22 mouse cellular contexts compared by ENCODE assay signal in the genomic region with DNA sequence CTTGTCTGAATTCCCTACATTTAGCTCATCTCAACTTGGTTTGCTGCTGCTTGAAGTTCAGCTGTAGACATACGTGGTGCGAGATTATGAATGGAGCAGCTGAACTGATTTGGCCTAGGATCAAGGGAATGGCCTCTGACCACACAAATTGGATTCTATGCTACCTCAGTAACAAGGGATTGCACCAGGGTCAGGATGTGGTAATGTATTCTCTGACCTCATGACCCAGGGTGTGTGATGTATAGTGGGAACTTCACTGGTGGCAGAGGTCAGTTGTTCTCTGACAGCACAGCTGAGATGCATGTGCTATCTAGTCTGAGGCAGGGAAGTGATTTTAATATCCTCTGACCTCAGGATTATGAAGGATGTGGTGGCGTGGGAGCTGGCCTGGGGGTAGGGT. TPM values are rescaled to one million over a fixed set of nuclear protein-coding genes. Genes with fewer than 3 reads are reported as not detected.
"Had no signal": no experiment of that assay in that cellular context is flagged by ENCODE, and none has a peak within 500 bp of the region (broad histone marks: within the 10 kb centered on the region; RNA-seq: fewer than 3 reads in every experiment).

No protein-coding gene starts in this region.

- H3K4me1 ChIP-seq: intestine, embryonic 15.5 days; limb, embryonic 10.5 days; limb, embryonic 13.5 days; midbrain, embryonic 12.5 days; midbrain, embryonic 15.5 days; neural tube, embryonic 13.5 days had no signal

- ATAC-seq: intestine, embryonic 15.5 days; midbrain, embryonic 15.5 days had no signal

- H3K4me2 ChIP-seq: intestine, embryonic 15.5 days; limb, embryonic 13.5 days; midbrain, embryonic 12.5 days; midbrain, embryonic 15.5 days; neural tube, embryonic 13.5 days had no signal

- H3K36me3 ChIP-seq: intestine, embryonic 15.5 days; limb, embryonic 10.5 days; limb, embryonic 13.5 days; midbrain, embryonic 12.5 days; midbrain, embryonic 15.5 days; neural tube, embryonic 13.5 days had no signal

- H3K27me3 ChIP-seq: intestine, embryonic 15.5 days; limb, embryonic 13.5 days; midbrain, embryonic 12.5 days; midbrain, embryonic 15.5 days; neural tube, embryonic 13.5 days had no signal

- H3K9ac ChIP-seq: intestine, embryonic 15.5 days; limb, embryonic 13.5 days; liver, embryonic 14.5 days; midbrain, embryonic 12.5 days; midbrain, embryonic 15.5 days; neural tube, embryonic 13.5 days had no signal

- H3K27ac ChIP-seq: intestine, embryonic 15.5 days; limb, embryonic 10.5 days; limb, embryonic 13.5 days; liver, embryonic 14.5 days; midbrain, embryonic 12.5 days; midbrain, embryonic 15.5 days; neural tube, embryonic 13.5 days; stomach, postnatal 0 days had no signal

- DNase-seq: kidney, adult 11 months; kidney, adult 8-10 months; kidney, postnatal 14 days; kidney, postnatal 4 days; lung, adult 2 months; lung, postnatal 14 days; lung, postnatal 4 days; retina, postnatal 1 day; right cerebral cortex, postnatal 25 days; spleen, adult 18-20 months; thymus, adult 2 months; thymus, postnatal 14 days; thymus, postnatal 4 days had no signal

- H3K4me3 ChIP-seq: intestine, embryonic 15.5 days; limb, embryonic 10.5 days; limb, embryonic 13.5 days; midbrain, embryonic 12.5 days; midbrain, embryonic 15.5 days; neural tube, embryonic 13.5 days had no signal

- H3K9me3 ChIP-seq: intestine, embryonic 15.5 days; limb, embryonic 10.5 days; limb, embryonic 13.5 days; midbrain, embryonic 12.5 days; midbrain, embryonic 15.5 days; neural tube, embryonic 13.5 days had no signal

RNA-seq across cellular contexts. Expression of gene Spaca1, which starts 31.1 kb away (rescaled TPM):
- polyA plus RNA-seq: liver, adult 2 months had no signal
